In genomic region chr9:57710214-57710613, GRCm38 (mm10) we compare ENCODE assay signal across 18 mouse cellular contexts. TPM values are rescaled to one million over a fixed set of nuclear protein-coding genes. Genes with fewer than 3 reads are reported as not detected.
"Had no signal": no experiment of that assay in that cellular context is flagged by ENCODE, and none has a peak within 500 bp of the region (broad histone marks: within the 10 kb centered on the region; RNA-seq: fewer than 3 reads in every experiment).

No protein-coding gene starts in this region.

RNA-seq across cellular contexts. Expression of gene Cyp1a1, which starts 22.5 kb away (rescaled TPM):
- total RNA-seq: megakaryocyte progenitor cell, adult 5-6 weeks had no signal
- polyA plus RNA-seq: macrophage; midbrain, embryonic 12.5 days; myocyte; neural tube, embryonic 11.5 days; stomach, embryonic 15.5 days had no signal

RNA-seq across cellular contexts. Expression of gene Cyp1a2, which starts 26.7 kb away (rescaled TPM):
- total RNA-seq: megakaryocyte progenitor cell, adult 5-6 weeks; megakaryocyte-erythroid progenitor cell, adult 5-6 weeks had no signal
- polyA plus RNA-seq: liver, embryonic 12.5 days; lung, embryonic 15.5 days; lung, postnatal 0 days; macrophage; midbrain, embryonic 10.5 days; midbrain, embryonic 12.5 days; midbrain, embryonic 14.5 days; midbrain, embryonic 16.5 days; myocyte; neural tube, embryonic 11.5 days; neural tube, embryonic 13.5 days; neural tube, embryonic 15.5 days; spleen, adult 2 months; stomach, embryonic 15.5 days; stomach, postnatal 0 days; urinary bladder, adult 2 months had no signal
